Mouse (Mus musculus): ENCODE measurements around the gene Angel2. TPM values are rescaled to one million over a fixed set of nuclear protein-coding genes. Genes with fewer than 3 reads are reported as not detected.
"Not testable (repeated sequence)": the region's sequence is repeated elsewhere in the genome, so short reads cannot be mapped to it uniquely, and the experiment has no call there.

Gene Angel2
- polyA plus RNA-seq (2012; fragmentation: generic; extraction: Trizol): 17.7 TPM

DNA sequence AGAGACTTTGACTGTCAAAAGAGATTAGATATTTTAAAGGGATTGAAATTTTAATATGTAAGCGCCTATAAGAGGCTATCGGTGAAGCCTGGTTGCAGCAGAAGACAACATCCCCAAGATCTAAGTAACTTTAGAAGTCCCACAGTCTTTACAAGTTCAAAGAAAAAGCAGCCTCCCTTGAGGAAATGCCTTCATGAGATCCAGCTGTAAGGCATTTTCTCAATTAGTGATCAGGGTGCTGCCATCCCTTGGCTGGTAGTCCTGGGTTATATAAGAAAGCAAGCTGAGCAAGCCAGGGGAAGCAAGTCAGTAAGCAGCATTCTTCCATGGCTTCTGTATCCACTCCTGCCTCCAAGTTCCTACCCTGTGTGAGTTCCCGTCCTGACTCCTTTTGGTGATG lies at the start of gene Angel2:
Gene Angel2, plus strand, starts transcription at position 301 of the 400 bp plus-strand sequence.
- H3ac ChIP-seq (ENCODE audit: control insufficient read depth, insufficient read length); H3K4me3 ChIP-seq; H3K79me2 ChIP-seq (ENCODE audit: control insufficient read depth, insufficient read depth); H3K27me3 ChIP-seq (ENCODE audit: control insufficient read depth, insufficient read depth, insufficient read length); H3K4me2 ChIP-seq (ENCODE audit: low read depth); H3K36me3 ChIP-seq (ENCODE audit: control insufficient read depth, insufficient read depth): not testable (repeated sequence)

DNA sequence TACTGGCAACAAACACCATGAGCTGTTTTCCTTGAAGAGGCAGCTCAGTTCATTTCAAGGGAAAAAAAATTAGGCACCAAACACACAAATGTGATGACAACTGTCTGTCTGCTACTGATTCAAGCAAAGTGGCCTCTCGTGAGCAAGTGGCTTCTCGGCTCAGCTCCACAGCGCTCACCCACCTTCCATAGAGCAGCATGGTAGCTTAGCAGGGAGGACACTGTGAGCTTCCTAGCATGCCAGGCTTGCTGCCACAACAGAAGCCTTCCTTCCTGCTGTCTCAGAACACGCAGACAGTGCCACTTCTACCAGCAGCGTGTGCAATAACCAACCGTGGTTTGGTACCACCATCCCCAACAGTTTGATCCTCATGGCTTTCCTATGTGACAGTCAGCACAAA lies 49.2 kb upstream of the Angel2 start:
- Histone ChIP-seq H3K79me2 (ENCODE audit: control insufficient read depth, insufficient read depth) (no peaks in the 10 kb centered on the region), H3K36me3 (ENCODE audit: control insufficient read depth, insufficient read depth) (peaks cover 15% of the 10 kb centered on the region), H3K4me3 (no peak overlapping the region), H3K27me3 (ENCODE audit: control insufficient read depth, insufficient read depth, insufficient read length) (no peaks in the 10 kb centered on the region), H3K4me2 (ENCODE audit: low read depth) (no peak overlapping the region), H3ac (ENCODE audit: control insufficient read depth, insufficient read length) (no peak overlapping the region)
- TF ChIP-seq CEBPB (IDR thresholded peaks at IDR 0.05; ENCODE audit: insufficient read depth, poor library complexity, severe bottlenecking) (no peak), MYOD1 (IDR thresholded peaks at IDR 0.05; ENCODE audit: control insufficient read depth in 1 of 3, insufficient read length in 2 of 3, low read depth in 2 of 3) (no peak), MYOG (IDR thresholded peaks at IDR 0.05; ENCODE audit: control insufficient read depth in 1 of 3, insufficient read depth in 1 of 3, insufficient read length in 2 of 3, low read depth in 2 of 3) (no peak), TCF12 (IDR thresholded peaks at IDR 0.05; ENCODE audit: insufficient read depth, poor library complexity, severe bottlenecking) (no peak), POLR2AphosphoS2 (IDR thresholded peaks at IDR 0.05; ENCODE audit: insufficient read length, low read depth) (no peak), REST (IDR thresholded peaks at IDR 0.05; ENCODE audit: insufficient read depth, insufficient read length) (no peak), POLR2A (IDR thresholded peaks at IDR 0.05; ENCODE audit: insufficient read length, low read depth) (no peak), SRF (IDR thresholded peaks at IDR 0.05; ENCODE audit: control insufficient read depth, insufficient read length, low read depth) (no peak), TCF3 (IDR thresholded peaks at IDR 0.05; ENCODE audit: insufficient read length, low read depth) (no peak), MAX (IDR thresholded peaks at IDR 0.05; ENCODE audit: low read depth) (no peak), E2F4 (IDR thresholded peaks at IDR 0.05; ENCODE audit: insufficient read depth) (no peak), USF1 (IDR thresholded peaks at IDR 0.05; ENCODE audit: low read depth) (no peak)

DNA sequence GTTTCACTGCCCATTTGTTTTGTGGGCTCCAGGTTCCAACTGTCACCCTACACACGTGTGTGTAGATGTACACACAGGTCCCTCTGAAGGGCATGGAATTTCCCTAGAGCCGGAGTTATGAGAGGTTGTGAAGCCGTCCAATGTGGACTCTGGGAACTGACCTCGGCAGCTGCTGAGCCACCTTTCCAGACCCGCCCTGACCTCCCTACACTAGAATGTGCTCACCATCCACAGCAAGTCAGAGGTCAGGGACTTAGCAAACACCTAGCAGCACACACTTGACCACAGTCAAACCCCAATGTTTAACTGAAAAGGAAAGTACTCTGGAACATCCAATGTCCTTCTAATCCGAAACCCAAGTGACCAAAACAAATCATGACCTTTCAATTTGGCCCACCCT lies 44.3 kb upstream of the Angel2 start:
- Histone ChIP-seq H3K79me2 (ENCODE audit: control insufficient read depth, insufficient read depth) (no peaks in the 10 kb centered on the region), H3K36me3 (ENCODE audit: control insufficient read depth, insufficient read depth) (peaks cover 17% of the 10 kb centered on the region)

DNA sequence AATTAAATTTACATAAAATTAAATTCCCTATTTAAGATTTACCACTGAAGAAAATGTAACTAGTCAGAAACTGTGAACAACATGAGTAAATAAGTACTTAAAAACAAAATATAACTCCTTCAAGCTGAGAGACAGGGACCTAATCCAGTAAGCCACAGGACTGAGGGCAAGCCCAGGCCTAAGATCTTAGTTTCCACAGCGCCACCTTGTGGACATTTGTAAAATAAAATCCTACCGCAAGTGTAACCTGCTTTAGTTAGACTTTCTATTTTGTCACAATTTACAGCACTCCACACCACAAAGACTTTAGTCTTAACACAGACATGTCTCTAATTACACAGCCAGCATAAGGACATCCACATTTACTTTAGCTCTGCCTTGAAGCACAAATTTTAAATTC lies 43.5 kb upstream of the Angel2 start:
- Histone ChIP-seq H3K27me3 (ENCODE audit: control insufficient read depth, insufficient read depth, insufficient read length) (no peaks in the 10 kb centered on the region), H3K36me3 (ENCODE audit: control insufficient read depth, insufficient read depth) (peaks cover 24% of the 10 kb centered on the region), H3ac (ENCODE audit: control insufficient read depth, insufficient read length) (no peak overlapping the region), H3K4me3 (no peak overlapping the region), H3K79me2 (ENCODE audit: control insufficient read depth, insufficient read depth) (no peaks in the 10 kb centered on the region), H3K4me2 (ENCODE audit: low read depth) (no peak overlapping the region)
- TF ChIP-seq TCF3 (IDR thresholded peaks at IDR 0.05; ENCODE audit: insufficient read length, low read depth): no peak
- TF ChIP-seq MYOD1 (IDR thresholded peaks at IDR 0.05; ENCODE audit: control insufficient read depth in 1 of 3, insufficient read length in 2 of 3, low read depth in 2 of 3): no peak
- TF ChIP-seq SRF (IDR thresholded peaks at IDR 0.05; ENCODE audit: control insufficient read depth, insufficient read length, low read depth): no peak
- TF ChIP-seq E2F4 (IDR thresholded peaks at IDR 0.05; ENCODE audit: insufficient read depth): no peak
- no peak for TF ChIP-seq CEBPB (IDR thresholded peaks at IDR 0.05; ENCODE audit: insufficient read depth, poor library complexity, severe bottlenecking)
- TF ChIP-seq POLR2AphosphoS2 (IDR thresholded peaks at IDR 0.05; ENCODE audit: insufficient read length, low read depth): no peak
- no peak for TF ChIP-seq MAX (IDR thresholded peaks at IDR 0.05; ENCODE audit: low read depth)
- no peak for TF ChIP-seq MYOG (IDR thresholded peaks at IDR 0.05; ENCODE audit: control insufficient read depth in 1 of 3, insufficient read depth in 1 of 3, insufficient read length in 2 of 3, low read depth in 2 of 3)
- TF ChIP-seq TCF12 (IDR thresholded peaks at IDR 0.05; ENCODE audit: insufficient read depth, poor library complexity, severe bottlenecking): no peak
- no peak for TF ChIP-seq REST (IDR thresholded peaks at IDR 0.05; ENCODE audit: insufficient read depth, insufficient read length)
- TF ChIP-seq USF1 (IDR thresholded peaks at IDR 0.05; ENCODE audit: low read depth): no peak
- TF ChIP-seq POLR2A (IDR thresholded peaks at IDR 0.05; ENCODE audit: insufficient read length, low read depth): no peak

More for the DNA sequence above, 44.3 kb upstream of the Angel2 start:
- H3K27me3 ChIP-seq (ENCODE audit: control insufficient read depth, insufficient read depth, insufficient read length): no peaks in the 10 kb centered on the region
- TF ChIP-seq MYOG (IDR thresholded peaks at IDR 0.05; ENCODE audit: control insufficient read depth in 1 of 3, insufficient read depth in 1 of 3, insufficient read length in 2 of 3, low read depth in 2 of 3): peak in 1 of 3 experiments; percentile 36
- TF ChIP-seq USF1 (IDR thresholded peaks at IDR 0.05; ENCODE audit: low read depth): no peak
- no peak overlapping the region for H3ac ChIP-seq (ENCODE audit: control insufficient read depth, insufficient read length)
- H3K4me2 ChIP-seq (ENCODE audit: low read depth): no peak overlapping the region
- H3K4me3 ChIP-seq: no peak overlapping the region

DNA sequence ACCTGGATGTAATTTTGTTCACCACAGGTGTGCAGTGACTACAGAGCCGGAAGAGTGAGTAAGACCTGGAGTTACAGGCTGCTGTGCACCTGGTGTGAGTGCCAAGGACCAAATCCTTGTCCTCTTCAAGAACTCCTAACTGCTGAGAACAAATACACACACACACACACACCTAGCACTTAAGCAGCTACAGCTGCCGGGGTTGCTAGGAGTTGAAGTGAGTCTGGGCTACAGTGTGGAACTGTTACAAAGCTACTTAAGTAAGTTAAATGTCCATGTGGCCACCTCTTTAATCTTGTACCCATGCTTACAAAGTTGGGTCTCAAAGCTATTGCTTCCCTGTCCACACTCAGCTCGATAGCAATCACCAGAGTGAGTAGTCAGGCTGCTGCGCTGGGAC lies 38.9 kb upstream of the Angel2 start:
- Histone ChIP-seq H3ac (ENCODE audit: control insufficient read depth, insufficient read length) (no peak overlapping the region), H3K27me3 (ENCODE audit: control insufficient read depth, insufficient read depth, insufficient read length) (no peaks in the 10 kb centered on the region), H3K4me3 (no peak overlapping the region)

More for the DNA sequence above, 38.9 kb upstream of the Angel2 start:
- TF ChIP-seq POLR2A (IDR thresholded peaks at IDR 0.05; ENCODE audit: insufficient read length, low read depth) (no peak), MYOG (IDR thresholded peaks at IDR 0.05; ENCODE audit: control insufficient read depth in 1 of 3, insufficient read depth in 1 of 3, insufficient read length in 2 of 3, low read depth in 2 of 3) (no peak), CEBPB (IDR thresholded peaks at IDR 0.05; ENCODE audit: insufficient read depth, poor library complexity, severe bottlenecking) (no peak), MYOD1 (IDR thresholded peaks at IDR 0.05; ENCODE audit: control insufficient read depth in 1 of 3, insufficient read length in 2 of 3, low read depth in 2 of 3) (no peak), SRF (IDR thresholded peaks at IDR 0.05; ENCODE audit: control insufficient read depth, insufficient read length, low read depth) (no peak), TCF12 (IDR thresholded peaks at IDR 0.05; ENCODE audit: insufficient read depth, poor library complexity, severe bottlenecking) (no peak), POLR2AphosphoS2 (IDR thresholded peaks at IDR 0.05; ENCODE audit: insufficient read length, low read depth) (no peak), REST (IDR thresholded peaks at IDR 0.05; ENCODE audit: insufficient read depth, insufficient read length) (no peak), TCF3 (IDR thresholded peaks at IDR 0.05; ENCODE audit: insufficient read length, low read depth) (no peak), E2F4 (IDR thresholded peaks at IDR 0.05; ENCODE audit: insufficient read depth) (no peak), USF1 (IDR thresholded peaks at IDR 0.05; ENCODE audit: low read depth) (no peak), MAX (IDR thresholded peaks at IDR 0.05; ENCODE audit: low read depth) (no peak)
- no peak overlapping the region for H3K4me2 ChIP-seq (ENCODE audit: low read depth)
- H3K36me3 ChIP-seq (ENCODE audit: control insufficient read depth, insufficient read depth): peaks cover 26% of the 10 kb centered on the region
- no peaks in the 10 kb centered on the region for H3K79me2 ChIP-seq (ENCODE audit: control insufficient read depth, insufficient read depth)

Data from myocyte (in vitro differentiated cells).